In genomic region chr12:31203746-31204455, GRCm38 (mm10) we compare ENCODE assay signal across 15 mouse cellular contexts. TPM values are rescaled to one million over a fixed set of nuclear protein-coding genes. Genes with fewer than 3 reads are reported as not detected.
DNase-seq lines count a peak whose midpoint lies in the region; ATAC-seq lines count a peak whose summit lies in the region.
"Had no signal": no experiment of that assay in that cellular context is flagged by ENCODE, and none has a peak within 500 bp of the region (broad histone marks: within the 10 kb centered on the region; RNA-seq: fewer than 3 reads in every experiment).

No protein-coding gene starts in this region.

- no peaks in the 10 kb centered on the region for H3K9me3 ChIP-seq in kidney, embryonic 14.5 days (ENCODE audit: control insufficient read depth, low read length)
- H3K9me3 ChIP-seq: midbrain, embryonic 10.5 days; neural tube, embryonic 12.5 days had no signal

- H3K4me1 ChIP-seq in kidney, embryonic 14.5 days (ENCODE audit: control insufficient read depth, insufficient read depth, low read length) = 0 out of 2 replicates have a peak, but pooled peaks cover 3% of the 10 kb centered on the region

- peak; percentile 70 for DNase-seq in kidney, adult 11 months
- peak; percentile 98 for DNase-seq in gonadal fat pad, adult 2 months (ENCODE audit: low read depth)
- DNase-seq in heart, postnatal 4 days = peak; percentile 38
- peak; percentile 39 for DNase-seq in lung, postnatal 10 days
- DNase-seq in layer of hippocampus, adult 18-20 months (ENCODE audit: low spot score in 2 of 2) = no peak
- no peak for DNase-seq in yolk sac, embryonic 10.5 days (ENCODE audit: low spot score)
- no peak for DNase-seq in cerebellum, adult 18-20 months

- H3K4me2 ChIP-seq in kidney, embryonic 14.5 days (replicated peaks; ENCODE audit: low read depth, low read length) = no peak overlapping the region
- H3K4me2 ChIP-seq: neural tube, embryonic 12.5 days had no signal

- no peak for ATAC-seq in kidney, embryonic 14.5 days (ENCODE audit: low FRiP score, low TSS enrichment)

- H3K27me3 ChIP-seq in kidney, embryonic 14.5 days (ENCODE audit: control insufficient read depth, insufficient read depth, low read length) = no peaks in the 10 kb centered on the region
- H3K27me3 ChIP-seq: CH12.LX; neural tube, embryonic 12.5 days had no signal

- WGBS in kidney, embryonic 14.5 days = 84% methylated on average over 6 of the region's 6 CpGs

- H3K4me3 ChIP-seq in kidney, embryonic 14.5 days (ENCODE audit: low read length) = no peak overlapping the region
- H3K4me3 ChIP-seq: midbrain, embryonic 10.5 days; neural tube, embryonic 12.5 days had no signal

- no peak overlapping the region for H3K27ac ChIP-seq in kidney, embryonic 14.5 days (ENCODE audit: low read depth, low read length)
- H3K27ac ChIP-seq: midbrain, embryonic 10.5 days; neural tube, embryonic 12.5 days had no signal

- no peak overlapping the region for H3K9ac ChIP-seq in kidney, embryonic 14.5 days (ENCODE audit: low read depth, low read length)
- H3K9ac ChIP-seq: neural tube, embryonic 12.5 days had no signal

- no peaks in the 10 kb centered on the region for H3K36me3 ChIP-seq in kidney, embryonic 14.5 days (ENCODE audit: control insufficient read depth, insufficient read depth, low read length)
- H3K36me3 ChIP-seq: midbrain, embryonic 10.5 days; neural tube, embryonic 12.5 days had no signal

RNA-seq across cellular contexts. Expression of gene Gm6993, which starts 36.7 kb away (rescaled TPM):
- not detected in 2 replicates for polyA plus RNA-seq in kidney, embryonic 14.5 days (2014; fragmentation: Nextera tagmentation; extraction: Ambion mirVana)
- polyA plus RNA-seq in gonadal fat pad, adult 2 months (2012; rRNA removed) = not detected in 2 replicates
- total RNA-seq in heart, postnatal 4 days (2021) = not detected
- total RNA-seq in layer of hippocampus, adult 18-20 months (2021) = not detected
- total RNA-seq: CH12.LX; granulocyte monocyte progenitor cell, adult 5-6 weeks; left cerebral cortex, adult 18-20 months; liver, adult 2 months had no signal
- polyA plus RNA-seq: cortical plate, adult 2 months; liver, adult 2 months; midbrain, embryonic 10.5 days; neural tube, embryonic 12.5 days had no signal

Comparison
In these comparisons a context has a peak if more than half of its experiments do, and no peak if none do; other contexts are left out.
1. DNase-seq: peak in kidney, adult 11 months (single experiment), gonadal fat pad, adult 2 months (single experiment), heart, postnatal 4 days (single experiment) and lung, postnatal 10 days (single experiment); none in layer of hippocampus, adult 18-20 months (0 of 2), yolk sac, embryonic 10.5 days (single experiment) and cerebellum, adult 18-20 months (0 of 2).